Mouse (Mus musculus) left cerebral cortex, adult 18-20 months (tissue): ENCODE measurements around the gene Pgpep1l. TPM values are rescaled to one million over a fixed set of nuclear protein-coding genes. Genes with fewer than 3 reads are reported as not detected.
"Not testable (repeated sequence)": the region's sequence is repeated elsewhere in the genome, so short reads cannot be mapped to it uniquely, and the experiment has no call there.

Experiments
- DNase-seq, 2 experiments: peaks; one replicate each; pipeline ENCODE4 v3.0.0; 2021 to 2022; ENCODE audit warnings: low spot score in 2 of 2, mixed read lengths in 1 of 2
- long read RNA-seq, 2 experiments: library from polyadenylated mRNA; stranded (forward); transcript quantifications; one replicate each; pipeline ENCODE4 v2.0.0; 2021
- total RNA-seq, 2 experiments: library from RNA; stranded (reverse); gene quantifications; 2 replicates each; pipeline ENCODE4 v1.2.3; 2021

The Pgpep1l gene
- total RNA-seq: 1 to 10 TPM; 2.4 to 3.5 TPM
- long read RNA-seq, experiment 1: 0 reads
- long read RNA-seq, experiment 2, partial matches to known transcripts: 0 of 2 reads
- long read RNA-seq, experiment 2, other reads (novel, unspliced or antisense): 2 of 2 reads

DNA sequence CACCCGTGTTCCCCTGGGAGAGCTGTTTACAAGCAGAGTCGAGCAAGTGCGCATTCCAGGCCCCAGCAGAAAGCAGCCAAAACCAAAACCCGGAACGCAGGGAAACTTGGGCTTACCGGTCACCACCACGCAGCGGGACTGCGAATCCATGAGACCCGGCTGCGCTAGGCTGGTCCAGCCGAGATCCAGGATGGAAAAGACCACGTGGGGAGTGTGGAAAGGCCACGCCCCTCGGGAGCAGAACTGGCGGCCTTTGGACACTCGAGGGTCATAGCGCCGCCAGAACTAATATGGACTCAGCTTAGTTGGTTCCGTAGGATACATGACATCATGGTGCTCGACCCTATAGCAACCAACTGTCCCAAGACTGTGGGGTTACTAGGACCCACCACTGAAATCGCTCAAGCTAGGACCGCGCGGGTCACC lies at the start of gene Pgpep1l:
Gene Pgpep1l (minus strand): TSS at position 206 of the 426 bp plus-strand sequence.
- no peak for DNase-seq

DNA sequence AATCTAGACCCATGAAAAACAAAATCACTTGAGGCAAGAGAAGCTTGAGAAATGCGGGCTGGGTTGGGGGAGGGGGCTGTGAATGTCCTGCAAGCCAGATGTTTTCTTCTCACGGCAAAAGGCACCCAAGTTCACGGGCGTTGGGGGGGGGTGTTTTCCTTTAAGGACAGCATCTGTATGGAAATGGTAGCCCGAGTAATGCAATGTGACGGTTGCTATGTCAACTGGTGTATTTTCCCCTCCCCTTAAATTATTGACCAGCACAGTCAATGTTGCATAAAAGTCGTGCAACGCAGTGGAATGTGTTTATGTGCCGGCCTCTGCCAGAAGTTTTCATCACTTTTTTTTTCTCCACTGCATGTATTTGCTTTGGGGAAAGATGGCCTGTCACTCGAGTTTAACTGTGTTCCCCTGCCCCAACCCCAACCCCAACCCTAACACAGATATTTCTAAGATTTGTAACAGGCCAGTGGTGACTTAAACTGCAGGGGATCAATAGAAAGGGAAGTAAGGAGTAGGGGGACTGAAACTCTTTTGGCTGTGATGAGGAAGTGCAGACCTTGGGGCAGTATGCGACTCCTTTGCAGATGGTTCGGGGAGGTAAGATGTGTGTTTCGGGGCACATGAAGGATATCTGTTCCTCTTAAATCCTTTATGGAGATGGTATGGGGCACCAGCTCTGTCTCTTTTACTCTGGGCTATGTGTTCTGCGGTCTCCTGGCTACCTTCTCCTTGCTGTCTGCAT lies 49.2 kb upstream of the Pgpep1l start:
- no peak for DNase-seq

DNA sequence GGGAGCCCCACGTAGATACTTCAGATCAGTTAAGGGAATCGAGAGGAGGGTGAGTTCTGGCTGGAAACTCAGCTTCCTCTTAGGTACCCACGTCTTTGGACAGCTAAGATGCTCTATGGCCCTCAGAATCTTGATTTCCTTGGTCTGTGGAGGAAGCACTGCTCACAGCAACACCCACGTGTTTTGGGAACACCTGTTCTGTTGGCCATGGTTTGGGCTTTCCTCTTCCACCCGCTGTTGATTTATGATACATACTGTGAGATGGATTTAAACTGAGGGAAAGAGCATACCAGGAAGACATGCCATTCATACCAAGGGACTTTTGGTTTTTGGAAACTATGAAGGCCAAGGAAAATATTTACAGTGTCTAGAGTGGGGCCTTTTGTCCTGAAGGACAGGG lies 48.4 kb upstream of the Pgpep1l start:
- peak; percentile 21 to 34 for DNase-seq

DNA sequence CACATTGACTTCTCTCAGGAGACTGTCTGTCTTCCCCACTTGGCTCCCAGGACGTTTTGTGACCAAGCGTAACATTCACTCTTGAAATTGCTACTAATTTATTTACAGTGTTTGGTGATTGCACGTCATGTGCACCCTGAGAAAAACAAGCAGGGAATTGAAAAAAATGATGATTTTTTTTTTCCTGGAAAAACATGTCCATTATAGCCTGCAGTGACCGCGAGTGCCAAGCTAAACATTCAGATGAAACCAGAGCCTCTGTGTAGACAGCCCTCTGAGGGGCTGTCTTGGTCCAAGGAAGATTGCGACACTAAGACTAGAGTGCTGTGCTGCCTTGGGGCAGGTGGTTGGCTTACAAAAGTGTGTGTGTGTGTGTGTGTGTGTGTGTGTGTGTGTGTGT lies 47.4 kb upstream of the Pgpep1l start:
- DNase-seq: no peak

DNA sequence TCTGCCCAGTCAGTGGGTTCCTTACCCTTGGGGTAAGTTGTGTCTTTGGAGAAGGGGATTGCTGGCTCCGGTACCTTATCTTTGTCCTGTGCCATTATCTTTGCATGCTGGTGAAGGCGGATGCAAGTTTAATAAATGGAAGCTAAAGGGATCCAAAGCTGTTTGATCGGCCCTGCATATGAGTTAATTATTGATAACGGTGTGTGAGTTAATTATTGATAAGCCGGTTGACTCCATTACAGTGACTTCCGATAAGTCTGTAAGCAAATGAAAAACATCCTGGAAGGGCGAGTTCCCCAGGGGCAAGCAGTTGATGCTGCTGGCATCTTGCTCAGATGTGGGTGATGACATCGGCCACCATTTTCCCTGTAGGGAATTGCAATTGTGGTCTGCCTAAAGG lies 42.7 kb upstream of the Pgpep1l start:
- no peak for DNase-seq

DNA sequence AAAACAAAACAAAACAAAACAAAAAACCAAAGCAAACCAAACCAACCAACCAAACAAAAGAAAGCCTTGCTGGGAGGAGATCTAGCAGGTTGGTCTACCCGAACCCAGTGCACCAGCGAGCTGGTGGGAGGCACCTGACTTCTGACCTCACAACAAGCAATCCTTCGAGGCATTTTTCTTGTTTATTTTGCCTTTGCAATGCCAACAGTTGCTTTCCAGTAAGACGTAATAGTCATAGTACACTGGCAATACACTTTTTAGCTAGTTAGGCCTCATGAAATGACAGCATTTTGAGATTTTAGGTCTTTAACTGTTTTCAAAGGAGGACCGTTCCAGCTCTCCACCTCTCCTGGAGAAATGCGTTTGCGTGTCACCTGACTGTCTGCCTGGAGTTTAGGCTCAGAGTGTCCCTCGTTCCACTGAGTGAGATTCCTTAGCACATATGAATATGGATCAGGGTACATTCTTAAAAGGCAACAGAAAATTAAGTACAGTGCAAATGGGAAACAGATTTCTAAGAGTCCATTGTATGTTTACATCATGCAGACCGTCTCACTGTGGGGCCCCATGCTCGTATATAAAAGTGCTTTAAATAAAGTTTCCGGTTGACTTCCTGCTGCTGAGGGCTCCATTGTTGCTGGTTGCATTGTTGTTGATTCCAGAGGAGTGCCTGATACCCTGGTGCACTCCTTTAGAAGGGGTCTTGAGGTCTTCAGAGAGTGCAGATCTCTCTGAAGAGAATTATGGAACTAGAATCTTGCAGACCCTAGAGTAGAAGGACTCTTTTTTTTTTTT lies 41.9 kb upstream of the Pgpep1l start:
- DNase-seq: no peak

DNA sequence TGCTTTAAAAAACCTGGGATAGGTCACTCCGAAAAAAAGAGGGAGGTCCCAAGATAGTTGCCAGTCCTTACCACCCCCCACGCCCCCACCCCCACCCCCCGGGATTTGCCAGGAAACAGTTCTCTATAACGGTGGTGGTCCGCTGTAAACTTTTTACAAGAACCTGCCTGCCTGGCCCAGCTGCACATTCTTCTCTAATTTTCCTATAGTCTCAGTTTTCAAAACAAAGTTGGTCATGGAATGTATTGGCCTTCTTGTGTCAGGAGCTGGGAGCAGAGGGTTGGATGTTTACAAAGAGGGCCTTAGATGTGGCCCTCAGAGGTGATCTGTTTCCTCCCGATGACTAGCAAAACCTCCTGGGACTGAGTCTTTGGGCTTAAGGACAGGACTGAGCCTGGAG lies 39.7 kb upstream of the Pgpep1l start:
- no peak for DNase-seq

DNA sequence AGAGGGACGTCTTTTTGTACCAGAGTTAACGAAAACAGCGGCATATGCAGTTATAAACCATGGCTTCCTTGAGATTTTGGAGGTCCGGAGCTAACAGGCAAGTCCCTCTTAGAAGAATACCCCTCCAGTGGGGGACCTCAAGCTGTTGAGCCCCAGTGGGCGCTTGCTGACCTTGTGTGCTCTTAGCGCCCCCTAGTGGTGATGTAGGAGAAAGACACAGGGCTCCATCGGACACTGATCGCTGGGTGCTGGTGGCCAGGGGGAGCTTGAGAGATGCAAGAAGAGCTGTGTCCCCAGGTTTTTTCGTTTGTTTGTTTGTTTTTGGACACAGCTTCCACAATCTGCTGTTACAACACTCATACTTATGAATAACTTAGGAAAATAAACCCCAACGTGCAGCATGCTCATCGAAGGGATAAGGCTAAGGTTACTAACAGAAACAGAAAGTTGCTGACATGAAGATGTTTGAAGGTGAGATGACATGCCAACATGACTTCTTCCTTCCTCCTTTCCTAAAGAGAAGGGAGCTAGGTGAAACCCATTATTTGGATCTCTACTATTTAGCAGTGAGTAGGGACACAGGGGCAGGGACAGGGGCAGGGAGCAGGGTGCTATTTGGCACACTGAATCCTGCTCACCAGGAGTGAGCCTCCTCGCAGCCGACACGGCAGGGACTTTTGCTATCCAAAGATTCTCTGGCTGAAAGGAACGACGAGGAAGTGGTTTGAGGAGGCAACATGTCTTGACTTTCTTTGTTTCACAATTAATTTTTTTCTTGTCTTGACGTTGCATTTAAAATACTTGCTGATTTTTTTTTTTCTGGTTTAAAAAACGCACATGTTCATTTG lies 38.8 kb upstream of the Pgpep1l start:
- peak; percentile 73 to 77 for DNase-seq

DNA sequence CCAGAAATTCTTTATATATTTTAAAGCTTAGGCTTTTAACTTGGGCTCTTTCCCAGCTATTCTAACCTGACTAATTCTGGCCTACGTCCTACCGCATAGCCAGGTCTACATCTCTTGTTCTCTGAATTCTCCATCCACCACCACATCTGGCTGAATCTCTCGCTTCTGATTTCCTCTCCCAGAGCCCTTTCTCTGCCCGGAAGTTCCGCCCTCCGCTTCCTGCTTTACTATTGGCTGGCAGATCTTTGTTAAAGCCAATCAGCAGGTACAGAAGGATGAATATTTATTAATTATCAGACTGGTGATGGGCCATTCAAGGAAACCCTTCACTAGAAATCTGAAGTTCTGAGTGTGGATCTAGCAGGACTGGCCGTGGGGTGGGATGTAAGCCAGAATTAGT lies 37.1 kb upstream of the Pgpep1l start:
- DNase-seq: no peak

DNA sequence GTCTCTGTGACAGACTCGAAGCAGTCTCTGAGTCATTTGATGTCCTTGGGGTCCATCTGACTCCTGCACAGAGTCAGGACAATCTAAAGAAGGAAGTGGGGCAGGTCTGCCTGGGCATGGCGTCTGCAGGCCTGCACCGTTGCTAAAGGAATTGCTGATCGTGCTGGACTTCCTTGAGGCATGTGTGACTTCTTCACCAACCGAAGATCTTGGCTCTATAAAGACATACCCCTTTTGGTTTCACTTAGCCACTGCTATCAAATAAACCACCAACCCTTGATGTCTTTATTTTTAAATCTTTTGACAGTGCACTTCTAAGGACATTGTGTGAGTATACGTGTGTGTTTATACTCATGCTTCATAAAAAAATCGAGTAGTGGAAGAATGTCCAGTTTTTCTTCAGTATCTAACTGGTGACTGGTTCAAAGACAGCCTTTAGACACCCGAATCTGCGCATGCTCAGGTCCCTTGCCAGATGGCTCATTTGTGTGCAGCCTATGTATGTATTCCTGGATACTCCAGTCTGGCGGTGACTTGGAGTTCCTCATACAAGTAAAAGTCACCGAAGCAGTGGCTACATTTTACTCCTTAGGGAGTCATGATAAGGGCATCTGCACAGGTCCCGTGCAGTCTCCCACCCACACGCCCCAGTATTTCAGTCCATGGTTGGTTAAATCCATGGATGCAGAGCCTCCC lies 34.5 kb upstream of the Pgpep1l start:
- peak in 1 of 2 experiments; percentile 25 for DNase-seq

DNA sequence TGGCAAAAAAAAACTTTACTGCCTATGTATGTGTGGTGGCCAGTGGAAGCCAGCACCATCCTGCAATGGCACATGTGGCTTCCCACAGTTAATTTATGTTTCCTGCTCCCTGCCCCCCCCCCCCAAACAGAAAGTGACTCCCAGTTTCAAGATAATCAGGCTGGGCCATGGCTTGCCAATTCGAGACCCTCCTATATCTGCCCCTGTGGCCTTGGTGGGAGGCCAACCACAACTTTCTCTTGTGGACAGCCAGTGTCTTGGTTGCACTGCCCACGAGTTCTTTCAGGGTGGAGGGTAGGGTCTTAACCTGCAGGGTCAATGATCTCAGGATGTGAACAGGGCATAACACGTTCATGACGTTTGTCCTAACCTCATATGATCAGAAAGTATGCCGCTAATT lies 32.5 kb upstream of the Pgpep1l start:
- DNase-seq: no peak

DNA sequence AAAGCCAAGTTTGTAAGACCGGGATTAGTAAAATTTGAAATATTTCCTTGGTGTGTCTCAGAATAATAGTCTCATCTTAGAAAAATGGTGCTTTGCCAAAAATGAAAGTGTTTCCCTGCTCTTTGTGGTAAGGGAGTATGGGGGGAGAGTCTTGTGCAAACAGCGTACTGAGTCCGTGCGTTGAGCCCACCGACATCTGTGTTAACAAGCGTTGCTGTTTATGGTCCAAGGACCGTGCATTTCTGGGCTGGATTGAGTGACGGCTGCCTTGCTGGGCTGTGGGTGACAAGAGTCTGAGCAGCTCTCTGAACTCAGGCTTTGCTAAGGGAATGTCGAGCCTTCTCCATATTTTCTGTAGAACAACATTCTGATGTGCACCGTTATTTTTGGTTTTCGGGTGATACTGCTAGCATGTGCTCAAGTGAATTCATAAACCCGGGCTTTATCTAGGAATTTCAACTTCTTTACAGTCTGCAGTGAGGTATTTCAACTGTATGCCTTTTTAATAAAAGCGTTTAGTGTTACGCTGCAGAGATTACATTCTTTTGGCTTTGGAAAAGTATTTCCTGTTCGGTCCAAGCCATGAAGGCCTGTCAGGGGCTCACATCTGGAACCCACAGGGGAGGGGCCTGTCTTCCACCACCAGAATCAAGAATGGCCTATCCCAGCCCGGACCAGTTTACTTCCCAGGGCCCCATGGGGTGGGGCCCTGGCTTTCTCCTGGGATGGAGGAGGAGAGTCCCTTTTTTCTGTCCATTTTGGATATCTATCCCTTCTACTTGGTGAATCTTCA lies 30.2 kb upstream of the Pgpep1l start:
- DNase-seq: no peak

DNA sequence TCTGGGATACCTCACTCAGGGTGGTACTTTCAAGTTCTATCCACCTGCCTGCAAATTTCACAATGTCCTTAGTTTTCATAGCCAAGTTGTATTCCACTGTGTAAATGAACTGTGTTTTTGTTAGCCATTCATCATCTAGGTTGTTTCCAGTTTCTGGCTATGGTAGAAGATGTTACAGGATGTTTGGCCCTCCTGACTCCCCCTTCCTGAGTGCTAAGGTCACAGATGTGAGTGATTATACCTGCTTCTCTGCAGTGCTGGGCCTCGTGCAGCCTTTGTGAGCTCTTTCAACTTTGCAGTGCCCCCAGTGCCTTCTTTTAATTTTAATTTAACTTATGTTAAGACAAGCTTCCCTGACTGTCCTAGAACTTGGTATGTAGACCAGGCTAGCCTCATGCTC lies 27.6 kb upstream of the Pgpep1l start:
- DNase-seq: no peak

DNA sequence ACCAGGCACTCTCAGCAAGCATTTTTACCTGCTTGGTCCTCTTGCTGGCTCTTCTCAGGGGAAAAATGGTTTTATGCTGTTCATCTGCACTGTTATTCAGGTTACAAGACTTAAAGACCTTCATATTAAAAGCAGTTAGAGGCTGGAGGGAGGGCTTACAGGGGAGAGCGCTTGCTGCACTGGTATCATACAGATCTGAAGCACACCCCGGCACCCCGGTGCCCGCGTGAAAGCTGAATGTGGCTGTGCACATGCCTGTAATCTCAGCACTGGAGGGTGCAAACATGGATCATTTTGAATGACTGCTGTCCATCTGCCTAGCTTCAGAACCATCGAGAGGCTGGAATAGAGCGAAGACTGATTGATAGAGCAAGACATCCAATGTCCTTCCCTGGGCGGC lies 25.0 kb upstream of the Pgpep1l start:
- DNase-seq: no peak

DNA sequence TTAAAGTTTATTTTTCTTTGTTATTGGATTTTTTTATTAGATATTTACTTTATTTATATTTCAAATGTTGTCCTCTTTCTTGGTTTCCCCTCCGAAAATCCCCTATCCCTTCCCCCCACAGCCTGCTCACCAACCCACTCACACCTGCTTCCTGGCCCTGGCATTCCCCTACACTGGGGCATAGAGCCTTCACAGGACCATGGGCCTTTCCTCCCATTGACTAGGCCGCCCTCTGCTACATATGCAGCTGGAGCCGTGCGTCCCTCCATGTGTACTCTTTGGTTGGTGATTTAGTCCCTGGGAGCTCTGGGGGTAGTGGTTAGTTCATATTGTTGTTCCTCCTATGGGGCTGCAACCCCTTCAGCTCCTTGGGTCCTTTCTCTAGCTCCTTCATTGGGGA lies 24.0 kb upstream of the Pgpep1l start:
- DNase-seq: not testable (repeated sequence)

DNA sequence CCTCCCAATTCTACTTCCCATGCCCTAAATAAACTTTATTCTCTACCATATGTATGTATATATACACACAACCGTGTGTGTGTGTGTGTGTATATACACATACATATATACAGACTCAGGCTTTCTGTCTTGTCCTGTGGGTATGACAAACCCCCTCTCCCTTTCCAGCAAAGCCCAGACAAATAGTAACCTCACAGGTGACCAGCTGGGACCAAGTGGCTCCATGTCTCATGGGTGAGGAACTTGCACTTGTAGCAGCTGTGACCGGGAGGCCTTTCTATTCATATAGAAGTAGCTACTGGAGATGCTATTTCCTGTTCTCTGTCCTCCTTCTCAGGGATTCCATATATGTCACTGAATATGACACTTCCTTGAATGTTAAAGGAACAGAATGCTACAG lies 23.5 kb upstream of the Pgpep1l start:
- DNase-seq: no peak

DNA sequence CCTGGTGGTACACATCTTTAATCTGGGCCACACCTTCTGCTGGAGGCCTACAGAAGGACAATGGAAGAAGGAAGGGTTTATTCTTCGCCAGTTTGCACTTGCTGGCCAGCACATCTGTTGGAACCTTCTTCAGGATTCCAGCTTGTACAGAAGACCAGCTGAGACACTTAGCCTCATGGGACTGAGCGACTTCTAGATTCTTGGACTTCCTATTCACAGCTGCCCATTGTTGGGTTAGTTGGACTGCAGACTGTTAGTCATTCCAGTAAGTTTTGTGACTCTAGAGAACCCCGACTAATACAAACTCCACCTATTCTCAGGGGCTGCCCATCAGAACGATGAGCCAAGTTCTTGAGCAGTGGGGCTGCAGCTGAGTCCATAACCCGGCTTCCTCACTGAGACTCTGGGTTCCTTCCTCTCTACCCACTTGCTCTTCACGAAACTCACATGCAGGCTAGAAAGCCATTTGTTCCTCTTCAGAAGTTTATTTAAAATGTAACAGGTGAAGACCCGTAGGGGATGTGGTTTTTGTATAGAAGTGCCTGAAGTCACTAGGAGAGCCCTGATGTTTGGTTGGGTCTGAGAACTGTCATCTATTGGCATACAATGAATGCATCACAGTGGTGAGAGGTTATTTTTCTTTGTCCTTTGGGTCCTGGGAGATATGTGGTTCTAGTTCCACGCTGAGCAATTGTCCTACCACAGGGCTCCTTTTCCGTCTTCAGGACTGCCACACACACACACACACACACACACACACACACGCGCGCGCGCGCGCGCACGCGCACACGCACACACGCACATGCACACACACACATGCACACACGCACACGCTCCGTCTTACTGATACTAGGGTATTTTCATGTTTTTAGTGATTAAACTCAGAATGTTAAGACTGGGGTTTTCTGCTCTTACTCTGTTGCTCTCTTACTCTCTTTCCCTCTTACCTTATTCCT lies 22.8 kb upstream of the Pgpep1l start:
- DNase-seq: no peak

DNA sequence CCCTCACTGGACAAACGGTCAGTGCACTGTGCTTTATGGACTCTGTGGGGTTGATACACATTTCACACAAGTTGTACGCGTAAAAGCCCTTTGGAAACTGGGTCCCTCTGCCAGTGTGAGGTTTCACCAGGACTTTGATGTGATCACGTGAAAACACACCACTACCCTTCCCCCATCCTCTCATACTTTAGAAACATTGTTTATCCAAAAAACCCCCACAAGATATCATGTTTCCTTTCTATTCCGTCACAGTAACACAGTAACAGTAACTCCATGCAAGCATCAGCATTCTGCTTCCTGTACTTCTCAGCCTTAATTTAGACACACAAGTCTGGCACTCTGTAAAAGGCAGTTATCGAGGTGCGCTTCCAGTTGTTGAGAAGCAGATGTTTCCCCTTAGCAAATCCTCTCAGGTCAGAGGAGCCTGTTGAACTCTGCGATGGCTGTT lies 21.8 kb upstream of the Pgpep1l start:
- no peak for DNase-seq

DNA sequence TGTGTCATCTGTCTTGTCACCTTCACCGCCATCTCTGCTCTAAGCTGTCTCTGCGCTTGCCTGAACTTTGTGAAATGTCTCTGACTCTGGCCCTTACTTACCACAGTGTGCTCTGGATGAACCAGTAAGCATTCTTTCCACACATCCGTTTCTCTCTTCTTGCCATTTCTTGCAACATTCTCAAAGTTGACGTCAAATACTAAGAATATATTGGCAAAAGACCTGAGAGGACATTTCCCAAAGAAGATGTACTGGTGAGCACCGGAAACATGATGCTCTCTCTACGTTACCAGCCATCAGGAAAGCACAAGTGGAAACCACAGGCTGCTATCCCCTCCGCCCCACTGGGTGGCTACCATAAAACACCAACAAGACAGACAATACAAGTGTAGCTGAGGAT lies 19.7 kb upstream of the Pgpep1l start:
- DNase-seq: no peak
